Mouse (Mus musculus) megakaryocyte, embryonic 14.5 days (primary cell): ENCODE measurements at regions not wholly inside any gene's neighbourhood (a gene's known extent, or its start where the extent isn't known, plus 50 kb on each side); places are given as distances from the start of the nearest gene placed in this dataset.

Experiments used
- FLI1 ChIP-seq: IDR thresholded peaks from 2 replicates; pipeline ENCODE4 v1.6.1; 2012; ENCODE audit warnings: low read length, inconsistent platforms, mixed read lengths
- GATA1 ChIP-seq: IDR thresholded peaks from 3 replicates; pipeline ENCODE4 v1.6.1; 2012; ENCODE audit warnings: mixed read lengths, low read length, inconsistent platforms, borderline replicate concordance

GRCm38 (mm10) chr14:33814107-33814506 lies 109.3 kb upstream of the Gdf10 start:
- TF ChIP-seq GATA1 (no peak), FLI1 (no peak)
